Mouse (Mus musculus): Measurements from ENCODE around the gene Sipa1l2. TPM values are rescaled to one million over a fixed set of nuclear protein-coding genes. Genes with fewer than 3 reads are reported as not detected.

Sipa1l2 gene
- polyA plus RNA-seq, 1 experiment: 47.6 TPM

DNA sequence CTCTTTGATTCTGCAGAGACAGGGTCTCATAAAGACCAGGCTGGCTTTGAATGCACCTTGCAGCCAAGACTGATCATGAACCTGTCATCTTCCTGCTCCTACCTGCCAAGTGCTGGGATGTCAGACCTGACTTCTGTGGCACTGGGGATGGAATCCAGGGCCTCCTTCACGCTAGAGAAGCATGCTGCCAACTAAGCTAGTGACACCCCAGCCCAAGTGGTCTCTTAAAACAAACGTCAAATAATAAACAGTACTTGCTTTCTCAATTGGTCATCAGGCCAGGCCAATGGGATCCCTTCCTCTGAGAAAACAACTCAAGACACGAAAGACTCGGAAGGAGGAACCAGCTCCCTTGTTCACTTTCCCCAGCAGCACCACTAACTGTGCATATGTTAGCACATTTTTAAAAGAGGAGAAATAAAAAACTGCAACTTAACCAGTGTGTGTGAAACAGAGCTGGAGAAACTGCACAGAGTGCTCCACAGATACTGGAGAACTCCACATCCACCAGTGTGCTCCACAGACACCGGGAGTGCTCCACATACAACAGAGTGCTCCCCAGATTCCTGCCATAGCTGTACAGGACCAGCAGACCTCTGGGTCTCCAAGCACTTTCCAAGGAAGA lies 56.3 kb downstream of the Sipa1l2 start:
- no peak for TF ChIP-seq CTCF (IDR thresholded peaks at IDR 0.05; ENCODE audit: insufficient read depth, low read depth, low read length)
- no peak for TF ChIP-seq POLR2A (IDR thresholded peaks at IDR 0.05; ENCODE audit: insufficient read depth, low read depth, low read length)
- WGBS: 42% methylated on average over 5 of the region's 5 CpGs
- Histone ChIP-seq H3K4me1 (ENCODE audit: control insufficient read depth, insufficient read depth, low read length) (peaks cover 39% of the 10 kb centered on the region), H3K27ac (ENCODE audit: insufficient read depth, low read depth, low read length) (no peak overlapping the region), H3K4me3 (ENCODE audit: insufficient read depth, low read depth, low read length) (no peak overlapping the region)

DNA sequence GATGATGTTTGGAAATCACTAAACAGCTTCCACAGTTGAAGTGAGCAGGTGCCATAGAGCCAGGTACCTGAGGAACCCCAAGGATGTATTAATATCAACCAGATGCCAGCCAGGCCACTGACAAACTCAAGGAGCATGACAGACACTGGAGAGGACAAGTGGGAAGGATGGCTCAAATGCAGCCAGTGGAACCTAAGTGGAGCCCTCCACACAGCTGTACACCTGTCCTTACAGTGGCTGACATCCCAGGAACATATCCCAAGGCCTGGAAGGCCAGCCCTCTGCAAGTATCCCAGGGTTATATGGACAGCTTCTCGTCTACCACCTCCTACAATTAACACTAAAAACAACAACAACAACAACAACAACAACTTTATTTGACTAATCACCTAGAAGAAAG lies 57.0 kb downstream of the Sipa1l2 start:
- Histone ChIP-seq H3K4me1 (ENCODE audit: control insufficient read depth, insufficient read depth, low read length) (peaks cover 34% of the 10 kb centered on the region), H3K4me3 (ENCODE audit: insufficient read depth, low read depth, low read length) (no peak overlapping the region), H3K27ac (ENCODE audit: insufficient read depth, low read depth, low read length) (no peak overlapping the region)
- WGBS: 94% methylated on average over 1 of the region's 1 CpGs
- TF ChIP-seq CTCF (IDR thresholded peaks at IDR 0.05; ENCODE audit: insufficient read depth, low read depth, low read length): no peak
- no peak for TF ChIP-seq POLR2A (IDR thresholded peaks at IDR 0.05; ENCODE audit: insufficient read depth, low read depth, low read length)

DNA sequence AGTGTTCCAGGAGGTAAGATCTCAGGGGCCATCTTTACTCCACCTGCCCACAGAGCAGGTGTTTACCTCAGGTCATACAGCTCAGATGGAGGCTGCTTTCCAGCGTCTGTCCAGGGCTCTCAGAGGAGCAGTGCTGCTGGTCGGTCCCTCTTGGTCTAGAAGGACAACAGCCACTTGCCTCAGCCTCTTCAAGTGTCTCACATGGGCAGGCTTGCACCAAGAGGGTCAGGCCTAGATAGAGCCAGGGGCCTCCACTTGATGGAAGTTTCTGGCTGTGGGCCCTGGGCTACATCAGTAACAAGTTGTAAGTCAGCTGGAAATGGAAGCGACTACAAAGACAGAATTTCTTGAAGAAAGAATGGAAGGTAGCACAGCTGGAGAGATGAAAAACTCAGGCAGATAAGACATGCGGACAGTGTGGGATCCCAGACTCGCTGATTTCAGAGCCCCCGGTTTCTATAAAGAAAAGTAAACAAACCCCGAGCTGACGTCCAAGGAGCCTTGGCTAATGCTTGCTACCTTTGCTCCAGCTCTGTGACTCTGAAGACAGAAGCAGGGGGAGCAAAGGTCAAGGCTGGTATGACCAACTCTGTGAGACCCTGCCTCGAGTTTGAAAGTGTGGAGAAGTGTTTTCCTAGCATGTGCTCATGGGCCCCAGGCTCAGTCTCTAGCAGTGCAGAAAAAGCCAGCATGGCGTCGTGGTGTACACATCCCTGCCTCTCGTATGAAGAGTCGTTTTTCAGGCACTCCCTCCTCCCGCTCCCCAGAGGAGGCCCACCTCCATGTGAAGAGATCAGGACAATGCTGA lies 58.5 kb downstream of the Sipa1l2 start:
- TF ChIP-seq POLR2A (IDR thresholded peaks at IDR 0.05; ENCODE audit: insufficient read depth, low read depth, low read length) (no peak), CTCF (IDR thresholded peaks at IDR 0.05; ENCODE audit: insufficient read depth, low read depth, low read length) (no peak)
- 85% methylated on average over 14 of the region's 14 CpGs for WGBS
- peaks cover 41% of the 10 kb centered on the region for H3K4me1 ChIP-seq (ENCODE audit: control insufficient read depth, insufficient read depth, low read length)
- no peak overlapping the region for H3K27ac ChIP-seq (ENCODE audit: insufficient read depth, low read depth, low read length)
- no peak overlapping the region for H3K4me3 ChIP-seq (ENCODE audit: insufficient read depth, low read depth, low read length)

DNA sequence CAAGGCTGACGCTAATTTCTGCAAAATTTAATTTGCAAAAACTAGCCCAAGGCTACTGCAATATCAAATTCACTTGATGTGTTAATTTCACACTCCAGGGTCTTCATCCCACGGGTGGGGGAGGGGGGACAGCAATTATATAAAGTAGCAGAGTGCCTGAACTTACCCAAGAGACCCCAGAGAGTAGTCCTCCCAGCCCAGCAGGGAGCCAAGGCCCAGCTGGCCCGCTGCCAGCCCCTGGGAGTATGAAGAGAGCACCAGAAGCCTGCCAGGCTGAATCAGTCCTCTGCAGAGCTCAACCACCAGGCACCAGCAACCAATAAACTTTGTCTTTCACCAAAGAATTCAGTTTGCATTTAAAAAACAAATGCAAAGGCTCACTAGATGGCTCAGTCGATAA lies 59.8 kb downstream of the Sipa1l2 start:
- TF ChIP-seq CTCF (IDR thresholded peaks at IDR 0.05; ENCODE audit: insufficient read depth, low read depth, low read length) (no peak), POLR2A (IDR thresholded peaks at IDR 0.05; ENCODE audit: insufficient read depth, low read depth, low read length) (no peak)
- Histone ChIP-seq H3K27ac (ENCODE audit: insufficient read depth, low read depth, low read length) (no peak overlapping the region), H3K4me1 (ENCODE audit: control insufficient read depth, insufficient read depth, low read length) (peaks cover 48% of the 10 kb centered on the region), H3K4me3 (ENCODE audit: insufficient read depth, low read depth, low read length) (no peak overlapping the region)
- 39% methylated on average over 4 of the region's 4 CpGs for WGBS

DNA sequence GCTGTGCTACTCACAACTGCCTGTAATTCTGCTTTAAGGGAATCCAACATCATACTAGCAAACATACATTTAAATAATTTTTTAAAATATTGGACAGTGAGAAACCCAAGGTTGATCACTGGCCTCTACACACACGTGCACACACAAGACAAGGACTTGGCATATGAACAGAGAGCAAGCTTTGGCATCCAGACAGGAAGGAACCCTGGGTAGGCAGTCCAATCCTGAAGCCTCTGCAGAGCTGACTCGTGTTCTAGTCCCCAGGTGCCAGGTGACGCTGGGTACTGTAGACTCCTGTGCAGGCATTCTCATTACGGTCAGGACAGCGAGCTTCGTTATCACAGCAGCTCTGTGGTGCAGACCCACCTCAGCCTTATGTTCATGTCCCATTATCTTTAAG lies 60.4 kb downstream of the Sipa1l2 start:
- no peak for TF ChIP-seq POLR2A (IDR thresholded peaks at IDR 0.05; ENCODE audit: insufficient read depth, low read depth, low read length)
- no peak for TF ChIP-seq CTCF (IDR thresholded peaks at IDR 0.05; ENCODE audit: insufficient read depth, low read depth, low read length)
- Histone ChIP-seq H3K27ac (ENCODE audit: insufficient read depth, low read depth, low read length) (no peak overlapping the region), H3K4me1 (ENCODE audit: control insufficient read depth, insufficient read depth, low read length) (peaks cover 50% of the 10 kb centered on the region), H3K4me3 (ENCODE audit: insufficient read depth, low read depth, low read length) (no peak overlapping the region)
- WGBS: 77% methylated on average over 6 of the region's 6 CpGs

DNA sequence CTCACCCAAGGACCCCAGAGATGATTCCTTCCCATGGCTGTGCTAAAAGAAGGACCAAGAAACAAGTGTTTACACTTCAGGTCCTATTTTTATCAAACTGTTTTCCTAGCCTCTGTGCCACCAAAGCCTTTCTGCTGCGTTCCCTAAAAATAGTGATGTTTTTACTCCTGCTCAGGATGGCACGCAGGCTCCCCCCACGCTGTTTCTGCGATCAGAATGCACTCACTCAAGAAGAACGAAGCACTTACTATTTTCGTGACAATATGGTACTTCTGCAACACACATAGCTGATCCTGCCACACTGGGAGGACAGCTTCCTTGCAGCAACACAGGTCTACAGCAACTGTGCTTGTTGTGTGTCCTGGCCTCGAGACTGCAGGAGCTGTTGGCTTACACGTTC lies 62.3 kb downstream of the Sipa1l2 start:
- TF ChIP-seq CTCF (IDR thresholded peaks at IDR 0.05; ENCODE audit: insufficient read depth, low read depth, low read length) (no peak), POLR2A (IDR thresholded peaks at IDR 0.05; ENCODE audit: insufficient read depth, low read depth, low read length) (no peak)

DNA sequence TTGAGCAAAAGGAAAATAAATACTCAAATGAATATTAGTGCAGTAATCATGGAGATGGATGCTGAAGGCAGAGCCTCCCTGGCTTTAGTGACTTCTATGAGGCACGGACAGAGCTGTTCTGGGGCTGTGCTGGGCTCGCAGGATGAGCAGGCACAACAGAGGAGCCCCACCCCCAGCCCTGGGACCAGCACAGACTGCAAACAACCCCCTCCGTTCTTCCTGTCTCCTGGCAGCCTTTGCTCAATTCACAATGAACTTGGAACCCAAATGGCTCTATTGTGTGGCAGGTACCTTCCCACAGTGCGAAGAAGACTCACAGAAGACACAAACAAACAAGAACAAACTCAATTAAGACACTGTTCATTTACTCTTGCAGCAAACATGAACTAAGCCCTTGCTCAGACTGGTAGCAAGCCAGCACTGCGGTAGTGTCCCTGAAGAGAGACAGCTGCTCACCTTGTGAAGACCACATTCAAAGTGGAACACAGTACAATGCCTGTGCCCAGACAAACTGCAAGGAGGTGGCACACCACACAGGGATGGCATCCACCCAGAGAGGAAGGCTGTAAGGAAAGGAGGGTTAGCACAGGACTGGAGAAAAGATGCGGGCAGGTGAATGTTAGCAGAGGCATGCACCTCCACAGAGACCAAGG lies 64.9 kb downstream of the Sipa1l2 start:
- no peak overlapping the region for H3K27ac ChIP-seq (ENCODE audit: insufficient read depth, low read depth, low read length)
- H3K4me1 ChIP-seq (ENCODE audit: control insufficient read depth, insufficient read depth, low read length): peaks cover 40% of the 10 kb centered on the region
- no peak overlapping the region for H3K4me3 ChIP-seq (ENCODE audit: insufficient read depth, low read depth, low read length)
- TF ChIP-seq CTCF (IDR thresholded peaks at IDR 0.05; ENCODE audit: insufficient read depth, low read depth, low read length) (no peak), POLR2A (IDR thresholded peaks at IDR 0.05; ENCODE audit: insufficient read depth, low read depth, low read length) (no peak)
- 45% methylated on average over 6 of the region's 6 CpGs for WGBS

More for the DNA sequence above, 62.3 kb downstream of the Sipa1l2 start:
- H3K4me1 ChIP-seq (ENCODE audit: control insufficient read depth, insufficient read depth, low read length): peaks cover 50% of the 10 kb centered on the region
- no peak overlapping the region for H3K4me3 ChIP-seq (ENCODE audit: insufficient read depth, low read depth, low read length)
- WGBS: 43% methylated on average over 8 of the region's 8 CpGs
- no peak overlapping the region for H3K27ac ChIP-seq (ENCODE audit: insufficient read depth, low read depth, low read length)

DNA sequence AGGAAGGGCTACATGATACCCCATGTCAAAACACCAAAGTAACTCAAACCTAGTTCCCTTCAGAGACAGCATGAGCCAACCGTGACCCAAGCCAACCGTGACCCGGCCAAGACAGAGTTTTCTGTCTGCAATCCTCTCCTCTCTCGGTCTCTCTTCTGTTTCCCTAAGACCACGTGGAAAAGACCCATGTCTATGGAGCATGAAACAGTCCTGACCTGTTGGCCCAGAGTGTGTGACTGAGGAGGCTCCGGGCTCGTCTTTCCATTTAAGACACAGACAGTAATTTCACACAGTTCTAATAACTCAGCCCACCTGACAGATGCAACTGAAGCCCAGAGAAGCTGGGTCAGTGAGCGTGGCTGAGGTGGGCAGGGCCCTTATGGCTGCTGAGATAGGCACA lies 65.8 kb downstream of the Sipa1l2 start:
- no peak for TF ChIP-seq POLR2A (IDR thresholded peaks at IDR 0.05; ENCODE audit: insufficient read depth, low read depth, low read length)
- TF ChIP-seq CTCF (IDR thresholded peaks at IDR 0.05; ENCODE audit: insufficient read depth, low read depth, low read length): no peak
- Histone ChIP-seq H3K4me1 (ENCODE audit: control insufficient read depth, insufficient read depth, low read length) (peaks cover 39% of the 10 kb centered on the region), H3K4me3 (ENCODE audit: insufficient read depth, low read depth, low read length) (no peak overlapping the region), H3K27ac (ENCODE audit: insufficient read depth, low read depth, low read length) (no peak overlapping the region)
- WGBS: 89% methylated on average over 8 of the region's 8 CpGs

DNA sequence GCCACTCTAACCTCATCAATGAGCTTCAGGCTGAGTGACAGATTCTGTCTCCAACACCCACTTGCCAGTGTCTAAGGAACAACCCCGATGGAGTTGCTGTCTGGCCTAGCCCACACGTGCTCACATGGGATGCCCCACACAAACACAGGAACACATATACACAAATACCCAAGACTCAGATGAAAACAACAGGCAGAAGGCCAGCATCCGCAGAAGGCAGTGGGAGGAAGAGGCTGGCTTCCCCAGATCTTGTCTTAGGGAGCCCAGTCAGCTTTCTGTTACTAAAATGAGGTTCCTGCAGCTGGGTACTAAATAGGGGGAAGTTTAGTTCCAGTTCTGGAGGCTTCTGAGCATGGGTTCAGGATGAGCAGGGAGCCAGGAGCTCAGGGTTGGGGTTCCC lies 66.8 kb downstream of the Sipa1l2 start:
- 46% methylated on average over 3 of the region's 3 CpGs for WGBS
- Histone ChIP-seq H3K4me1 (ENCODE audit: control insufficient read depth, insufficient read depth, low read length) (peaks cover 42% of the 10 kb centered on the region), H3K4me3 (ENCODE audit: insufficient read depth, low read depth, low read length) (no peak overlapping the region), H3K27ac (ENCODE audit: insufficient read depth, low read depth, low read length) (no peak overlapping the region)
- TF ChIP-seq POLR2A (IDR thresholded peaks at IDR 0.05; ENCODE audit: insufficient read depth, low read depth, low read length) (no peak), CTCF (IDR thresholded peaks at IDR 0.05; ENCODE audit: insufficient read depth, low read depth, low read length) (no peak)

Measured in olfactory bulb, adult 2 months (tissue).